Mouse (Mus musculus) myocyte (in vitro differentiated cells): Measurements from ENCODE around the gene Usp34.

Source experiments
- E2F4 ChIP-seq: IDR thresholded peaks from one replicate; pipeline ENCODE4 v1.6.1; 2011; ENCODE audit warnings: mild to moderate bottlenecking, control low read depth, moderate library complexity; ENCODE audit not compliant: insufficient read depth
- MYOG ChIP-seq, 3 experiments: IDR thresholded peaks; one replicate each; pipeline ENCODE4 v1.6.1; 2011; ENCODE audit warnings: control low read depth in 2 of 3, low read depth in 2 of 3, mild to moderate bottlenecking in 2 of 3; ENCODE audit not compliant: insufficient read length in 2 of 3, control insufficient read depth in 1 of 3, insufficient read depth in 1 of 3
- POLR2A ChIP-seq: IDR thresholded peaks from one replicate; pipeline ENCODE4 v1.6.1; 2011; ENCODE audit warnings: low read depth, mild to moderate bottlenecking, control low read depth, moderate library complexity; ENCODE audit not compliant: insufficient read length
- POLR2AphosphoS2 ChIP-seq: IDR thresholded peaks from one replicate; pipeline ENCODE4 v1.6.1; 2011; ENCODE audit warnings: low read depth, control low read depth; ENCODE audit not compliant: insufficient read length
- TCF12 ChIP-seq: IDR thresholded peaks from one replicate; pipeline ENCODE4 v1.6.1; 2011; ENCODE audit warnings: mild to moderate bottlenecking, control low read depth; ENCODE audit not compliant: poor library complexity, insufficient read depth, severe bottlenecking
- TCF3 ChIP-seq: IDR thresholded peaks from one replicate; pipeline ENCODE4 v1.6.1; 2011; ENCODE audit warnings: low read depth, control low read depth; ENCODE audit not compliant: insufficient read length

GRCm38 (mm10) chr11:23382787-23383186 lies 76.1 kb downstream of the Usp34 start:
- TF ChIP-seq POLR2A (no peak), TCF3 (no peak), TCF12 (no peak), MYOG (IDR thresholded peaks at IDR 0.05; ENCODE audit: control insufficient read depth in 1 of 3, insufficient read depth in 1 of 3, insufficient read length in 2 of 3, low read depth in 2 of 3) (no peak), POLR2AphosphoS2 (no peak), E2F4 (no peak)
